Mouse (Mus musculus) Muller cell, postnatal 12 days (primary cell): ENCODE data around the gene Epha1.

Experiments
- DNase-seq: peaks from one replicate; pipeline ENCODE4 v3.0.0-alpha.2; 2015; ENCODE audit errors: inconsistent ontology term

Epha1 gene

GRCm38 (mm10) chr6:42354076-42355019 lies 18.7 kb downstream of the Epha1 start:
- peak; percentile 79 for DNase-seq

- DNase-seq = no peak
Measured at GRCm38 (mm10) chr6:42353180-42353579, 19.9 kb downstream of the Epha1 start.

- DNase-seq = no peak
Measured at GRCm38 (mm10) chr6:42352486-42352846, 20.6 kb downstream of the Epha1 start.

- DNase-seq = no peak
Measured at GRCm38 (mm10) chr6:42351776-42352485, 21.1 kb downstream of the Epha1 start.

- DNase-seq = no peak
Measured at GRCm38 (mm10) chr6:42350968-42351775, 21.9 kb downstream of the Epha1 start.

- peak; percentile 91 for DNase-seq
Measured at GRCm38 (mm10) chr6:42350021-42350967, 22.8 kb downstream of the Epha1 start.

- peak; percentile 100 for DNase-seq
Measured at GRCm38 (mm10) chr6:42349426-42350020, 23.5 kb downstream of the Epha1 start, which contains the start of gene Zyx. Zyx (plus strand) TSS chr6:42349630.

GRCm38 (mm10) chr6:42349006-42349425 lies 24.1 kb downstream of the Epha1 start:
- no peak for DNase-seq

- no peak for DNase-seq
Measured at GRCm38 (mm10) chr6:42348281-42349005, 24.6 kb downstream of the Epha1 start.

- no peak for DNase-seq
Measured at GRCm38 (mm10) chr6:42344255-42344654, 28.8 kb downstream of the Epha1 start.

- no peak for DNase-seq
Measured at GRCm38 (mm10) chr6:42343361-42344120, 29.5 kb downstream of the Epha1 start.

GRCm38 (mm10) chr6:42342171-42342570 lies 30.9 kb downstream of the Epha1 start:
- DNase-seq = no peak

- DNase-seq = peak; percentile 44
Measured at GRCm38 (mm10) chr6:42339981-42340380, 33.1 kb downstream of the Epha1 start.

- no peak for DNase-seq
Measured at GRCm38 (mm10) chr6:42339189-42339588, 33.9 kb downstream of the Epha1 start.

- DNase-seq = no peak
Measured at GRCm38 (mm10) chr6:42330946-42331345, 42.1 kb downstream of the Epha1 start.

- no peak for DNase-seq
Measured at GRCm38 (mm10) chr6:42330216-42330615, 42.9 kb downstream of the Epha1 start.

GRCm38 (mm10) chr6:42328757-42329156 lies 44.3 kb downstream of the Epha1 start:
- no peak for DNase-seq

GRCm38 (mm10) chr6:42326509-42326908 lies 46.6 kb downstream of the Epha1 start:
- no peak for DNase-seq

- DNase-seq = peak; percentile 74
Measured at GRCm38 (mm10) chr6:42325268-42325609, 47.8 kb downstream of the Epha1 start.
